Mouse (Mus musculus): ENCODE data around the gene Ap4s1.

DNA sequence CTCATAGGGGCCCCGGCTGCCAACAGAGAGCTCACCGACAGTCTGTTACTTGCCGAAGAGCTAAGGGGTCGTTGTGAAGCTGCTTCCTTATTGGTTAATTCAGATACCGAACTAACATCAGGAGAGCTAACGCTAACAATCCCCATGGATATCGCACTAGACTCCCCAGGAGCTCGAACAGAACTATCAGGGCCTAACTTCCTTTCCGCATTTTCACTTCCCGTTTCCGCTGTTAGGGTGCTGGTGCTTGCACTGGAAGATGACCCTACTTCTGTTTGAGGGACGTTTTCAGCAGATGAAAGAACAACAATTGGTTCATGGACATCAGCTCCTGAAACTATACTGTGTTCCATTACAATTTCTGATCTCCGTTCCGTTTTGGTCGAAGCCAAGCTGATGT lies 77.9 kb downstream of the Ap4s1 start:
- TF ChIP-seq GATA1 (IDR thresholded peaks at IDR 0.05; ENCODE audit: low read length) (no peak), TAL1 (IDR thresholded peaks at IDR 0.05; ENCODE audit: low read length) (no peak)

Measured in erythroblast, embryonic 14.5 days (primary cell).